Mouse (Mus musculus): ENCODE measurements around the gene Fmo2. TPM values are rescaled to one million over a fixed set of nuclear protein-coding genes. Genes with fewer than 3 reads are reported as not detected.

Gene Fmo2
- polyA plus RNA-seq, 1 experiment from 2014 or later: 16.4 TPM

DNA sequence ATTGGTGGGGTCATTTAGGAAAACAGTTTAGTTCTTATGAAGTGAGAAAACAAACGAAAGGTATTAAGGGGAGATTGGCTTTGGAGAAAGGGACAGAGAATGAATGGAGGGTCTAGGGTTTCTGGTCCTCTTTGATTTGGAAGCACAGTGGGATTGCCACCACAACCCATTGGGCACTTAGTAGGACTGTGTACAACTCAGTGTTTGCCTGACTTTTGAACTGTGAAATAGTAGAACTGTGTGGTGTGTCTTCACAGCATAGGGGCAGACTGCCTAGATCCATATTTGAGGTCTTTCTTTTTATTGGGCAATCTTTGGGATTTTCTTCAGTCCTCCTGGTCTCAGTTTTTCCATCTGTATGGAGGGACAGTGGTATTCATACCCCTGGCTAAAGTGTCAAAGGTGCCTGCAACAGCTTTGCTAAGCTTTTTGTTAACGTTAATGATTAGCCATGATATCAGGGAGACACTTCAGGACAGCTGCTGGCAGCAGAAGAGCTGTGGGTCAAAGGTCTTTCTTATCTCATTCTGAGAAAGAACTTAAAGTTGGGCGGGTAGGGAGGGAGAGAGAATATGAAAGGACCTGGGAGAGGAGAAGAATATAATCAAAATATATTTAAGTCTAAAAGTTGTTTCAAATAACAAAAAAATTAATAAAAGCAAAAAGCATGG lies 44.6 kb downstream of the Fmo2 start:
- no peak for DNase-seq (ENCODE audit: low spot score)
- 38% methylated on average over 3 of the region's 3 CpGs for WGBS
- Histone ChIP-seq H3K27ac (replicated peaks) (no peak overlapping the region), H3K4me1 (replicated peaks; ENCODE audit: control insufficient read depth, insufficient read depth) (no peaks in the 10 kb centered on the region), H3K36me3 (ENCODE audit: control insufficient read depth, insufficient read depth, low read length) (no peaks in the 10 kb centered on the region), H3K9ac (ENCODE audit: low read length) (no peak overlapping the region), H3K9me3 (ENCODE audit: control insufficient read depth, low read length) (no peaks in the 10 kb centered on the region), H3K27me3 (ENCODE audit: control insufficient read depth, insufficient read depth, low read length) (no peaks in the 10 kb centered on the region), H3K4me3 (ENCODE audit: low read depth, low read length) (no peak overlapping the region), H3K4me2 (replicated peaks; ENCODE audit: low read depth) (no peak overlapping the region)
- TF ChIP-seq EP300 (optimal IDR thresholded peaks at IDR 0.05) (no peak), CTCF (IDR thresholded peaks at IDR 0.05; ENCODE audit: low read depth) (no peak)
- no peak for ATAC-seq (ENCODE audit: low FRiP score, low TSS enrichment)

DNA sequence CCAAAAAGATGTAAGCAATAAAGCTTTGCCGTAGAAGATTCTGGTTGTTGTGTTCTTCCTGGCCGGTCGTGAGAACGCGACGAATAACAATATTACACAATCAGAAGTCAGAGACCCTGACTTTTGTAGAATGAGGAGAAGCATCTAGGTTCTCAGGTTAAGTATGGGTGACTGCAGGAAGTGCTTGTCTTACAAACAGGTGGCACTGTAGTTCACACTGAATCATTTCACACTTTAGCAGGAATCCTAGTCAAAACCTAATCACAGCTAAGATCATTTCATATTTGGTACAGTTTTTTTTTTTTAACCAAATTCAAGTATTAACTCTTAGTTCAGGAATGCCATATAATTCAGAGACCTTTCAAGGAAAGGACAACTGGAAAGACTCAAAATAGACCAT lies 51.0 kb downstream of the Fmo2 start:
- Histone ChIP-seq H3K4me1 (replicated peaks; ENCODE audit: control insufficient read depth, insufficient read depth) (no peaks in the 10 kb centered on the region), H3K4me2 (replicated peaks; ENCODE audit: low read depth) (no peak overlapping the region), H3K9ac (ENCODE audit: low read length) (no peak overlapping the region), H3K27ac (replicated peaks) (no peak overlapping the region), H3K9me3 (ENCODE audit: control insufficient read depth, low read length) (no peaks in the 10 kb centered on the region), H3K36me3 (ENCODE audit: control insufficient read depth, insufficient read depth, low read length) (no peaks in the 10 kb centered on the region), H3K27me3 (ENCODE audit: control insufficient read depth, insufficient read depth, low read length) (no peaks in the 10 kb centered on the region), H3K4me3 (ENCODE audit: low read depth, low read length) (no peak overlapping the region)
- ATAC-seq (ENCODE audit: low FRiP score, low TSS enrichment): no peak
- no peak for DNase-seq (ENCODE audit: low spot score)
- WGBS: 98% methylated on average over 6 of the region's 6 CpGs
- TF ChIP-seq CTCF (IDR thresholded peaks at IDR 0.05; ENCODE audit: low read depth): no peak
- TF ChIP-seq EP300 (optimal IDR thresholded peaks at IDR 0.05): no peak

DNA sequence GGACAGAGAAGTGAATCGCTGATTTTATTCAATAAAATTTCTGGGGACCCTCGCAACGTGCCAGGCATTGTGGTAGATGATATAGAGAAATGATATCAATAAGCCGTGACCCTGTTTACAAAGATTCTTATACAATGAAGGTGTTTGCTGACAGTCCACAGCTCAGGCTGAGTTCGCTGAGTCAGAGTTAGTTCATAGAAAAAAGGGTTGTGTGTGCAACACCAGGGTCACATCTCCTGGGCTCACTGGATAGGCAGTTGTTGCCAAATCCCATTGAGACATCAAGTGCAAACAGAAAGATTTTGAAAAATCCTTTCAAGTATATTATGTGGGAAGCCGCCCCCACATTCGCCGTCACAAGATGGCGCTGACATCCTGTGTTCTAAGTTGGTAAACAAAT lies 58.3 kb downstream of the Fmo2 start:
- H3K27ac ChIP-seq (replicated peaks): no peak overlapping the region
- no peak overlapping the region for H3K4me3 ChIP-seq (ENCODE audit: low read depth, low read length)
- H3K4me2 ChIP-seq (replicated peaks; ENCODE audit: low read depth): no peak overlapping the region
- H3K27me3 ChIP-seq (ENCODE audit: control insufficient read depth, insufficient read depth, low read length): no peaks in the 10 kb centered on the region
- H3K9ac ChIP-seq (ENCODE audit: low read length): no peak overlapping the region
- DNase-seq (ENCODE audit: low spot score): no peak
- TF ChIP-seq CTCF (IDR thresholded peaks at IDR 0.05; ENCODE audit: low read depth) (no peak), EP300 (optimal IDR thresholded peaks at IDR 0.05) (no peak)
- ATAC-seq (ENCODE audit: low FRiP score, low TSS enrichment): no peak
- no peaks in the 10 kb centered on the region for H3K4me1 ChIP-seq (replicated peaks; ENCODE audit: control insufficient read depth, insufficient read depth)
- 95% methylated on average over 9 of the region's 9 CpGs for WGBS
- H3K36me3 ChIP-seq (ENCODE audit: control insufficient read depth, insufficient read depth, low read length): no peaks in the 10 kb centered on the region
- H3K9me3 ChIP-seq (ENCODE audit: control insufficient read depth, low read length): no peaks in the 10 kb centered on the region

DNA sequence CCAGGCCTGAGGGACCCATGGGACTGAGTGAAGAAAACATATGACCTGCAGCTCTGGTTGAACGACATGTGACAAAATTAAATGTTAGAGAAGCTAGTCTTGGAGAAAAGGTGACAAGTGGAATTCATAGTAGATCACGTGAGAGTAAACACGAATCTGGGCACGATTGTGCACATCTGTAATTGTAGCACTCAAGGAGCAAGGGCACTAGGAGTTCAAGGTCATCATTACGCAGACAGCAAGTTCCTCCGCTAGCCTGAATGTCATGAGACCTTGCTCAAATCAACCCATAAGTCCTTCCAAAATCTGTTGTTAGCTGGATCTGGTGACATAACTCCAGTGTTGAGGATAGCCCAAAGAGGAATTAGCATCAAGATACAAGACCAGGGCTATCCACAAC lies 59.5 kb downstream of the Fmo2 start:
- Histone ChIP-seq H3K4me2 (replicated peaks; ENCODE audit: low read depth) (no peak overlapping the region), H3K27me3 (ENCODE audit: control insufficient read depth, insufficient read depth, low read length) (no peaks in the 10 kb centered on the region), H3K27ac (replicated peaks) (no peak overlapping the region), H3K9ac (ENCODE audit: low read length) (no peak overlapping the region), H3K4me1 (replicated peaks; ENCODE audit: control insufficient read depth, insufficient read depth) (no peaks in the 10 kb centered on the region), H3K9me3 (ENCODE audit: control insufficient read depth, low read length) (no peaks in the 10 kb centered on the region), H3K4me3 (ENCODE audit: low read depth, low read length) (no peak overlapping the region), H3K36me3 (ENCODE audit: control insufficient read depth, insufficient read depth, low read length) (no peaks in the 10 kb centered on the region)
- ATAC-seq (ENCODE audit: low FRiP score, low TSS enrichment) (no peak), DNase-seq (ENCODE audit: low spot score) (no peak)
- 91% methylated on average over 6 of the region's 6 CpGs for WGBS
- TF ChIP-seq EP300 (optimal IDR thresholded peaks at IDR 0.05) (no peak), CTCF (IDR thresholded peaks at IDR 0.05; ENCODE audit: low read depth) (no peak)

DNA sequence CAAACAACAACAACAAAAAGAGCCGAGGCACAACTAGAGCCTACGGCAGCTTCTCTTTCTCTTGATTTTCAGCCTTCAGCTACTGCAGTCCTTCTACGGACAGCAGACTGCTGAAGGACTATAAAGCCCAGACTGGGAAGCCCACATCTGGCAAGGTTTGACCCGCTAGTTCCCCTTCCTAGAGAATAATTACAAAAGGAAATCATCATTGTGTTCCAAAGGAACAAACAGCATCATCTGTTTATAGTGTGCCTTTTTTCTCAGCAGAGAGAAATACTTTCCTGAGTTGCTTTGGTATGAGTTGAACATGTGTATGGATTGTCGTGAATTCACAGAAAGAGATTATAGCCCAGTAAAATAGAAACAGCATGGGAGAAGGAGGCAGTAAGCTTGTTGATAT lies 64.2 kb downstream of the Fmo2 start:
- no peak overlapping the region for H3K9ac ChIP-seq (ENCODE audit: low read length)
- no peak for ATAC-seq (ENCODE audit: low FRiP score, low TSS enrichment)
- H3K4me1 ChIP-seq (replicated peaks; ENCODE audit: control insufficient read depth, insufficient read depth): no peaks in the 10 kb centered on the region
- H3K27ac ChIP-seq (replicated peaks): no peak overlapping the region
- TF ChIP-seq EP300 (optimal IDR thresholded peaks at IDR 0.05): no peak
- TF ChIP-seq CTCF (IDR thresholded peaks at IDR 0.05; ENCODE audit: low read depth): no peak
- H3K36me3 ChIP-seq (ENCODE audit: control insufficient read depth, insufficient read depth, low read length): no peaks in the 10 kb centered on the region
- H3K9me3 ChIP-seq (ENCODE audit: control insufficient read depth, low read length): no peaks in the 10 kb centered on the region
- no peak overlapping the region for H3K4me3 ChIP-seq (ENCODE audit: low read depth, low read length)
- no peak for DNase-seq (ENCODE audit: low spot score)
- no peaks in the 10 kb centered on the region for H3K27me3 ChIP-seq (ENCODE audit: control insufficient read depth, insufficient read depth, low read length)
- H3K4me2 ChIP-seq (replicated peaks; ENCODE audit: low read depth): no peak overlapping the region
- WGBS: 74% methylated on average over 5 of the region's 5 CpGs

DNA sequence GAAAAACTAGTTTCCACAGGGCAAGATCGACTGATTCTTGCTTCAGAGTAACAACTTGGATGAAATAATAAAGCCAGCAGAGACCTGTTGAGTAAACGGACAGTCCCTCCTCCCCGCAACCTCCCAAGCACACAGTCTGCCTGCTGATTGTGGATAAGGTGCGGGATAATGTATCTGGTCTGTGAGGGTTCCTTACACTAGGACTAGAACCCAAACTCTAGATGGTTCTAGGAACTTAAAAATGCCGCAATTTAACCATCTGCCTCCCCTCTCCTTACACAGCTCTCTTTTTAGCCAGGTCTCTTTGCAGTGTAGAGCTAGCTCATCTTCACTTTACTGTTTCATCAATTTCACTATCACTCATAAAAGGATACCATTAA lies 66.0 kb downstream of the Fmo2 start:
- TF ChIP-seq CTCF (IDR thresholded peaks at IDR 0.05; ENCODE audit: low read depth): no peak

More for the DNA sequence above, 66.0 kb downstream of the Fmo2 start:
- Histone ChIP-seq H3K4me3 (ENCODE audit: low read depth, low read length) (no peak overlapping the region), H3K27ac (replicated peaks) (no peak overlapping the region), H3K27me3 (ENCODE audit: control insufficient read depth, insufficient read depth, low read length) (no peaks in the 10 kb centered on the region), H3K9ac (ENCODE audit: low read length) (no peak overlapping the region), H3K36me3 (ENCODE audit: control insufficient read depth, insufficient read depth, low read length) (no peaks in the 10 kb centered on the region), H3K9me3 (ENCODE audit: control insufficient read depth, low read length) (no peaks in the 10 kb centered on the region), H3K4me1 (replicated peaks; ENCODE audit: control insufficient read depth, insufficient read depth) (no peaks in the 10 kb centered on the region), H3K4me2 (replicated peaks; ENCODE audit: low read depth) (no peak overlapping the region)
- no peak for DNase-seq (ENCODE audit: low spot score)
- WGBS: 48% methylated on average over 5 of the region's 5 CpGs
- no peak for ATAC-seq (ENCODE audit: low FRiP score, low TSS enrichment)

All from stomach, postnatal 0 days (tissue).